Mouse (Mus musculus) midbrain, embryonic 15.5 days (tissue): ENCODE measurements around the gene Parp8. TPM values are rescaled to one million over a fixed set of nuclear protein-coding genes. Genes with fewer than 3 reads are reported as not detected.
A peak's percentile ranks its signal among the peaks of the same experiment; 100 is the strongest.
"Not testable (repeated sequence)": the region's sequence is repeated elsewhere in the genome, so short reads cannot be mapped to it uniquely, and the experiment has no call there.

Experiments
- ATAC-seq: fragments of 200-750 bp; cut with Nextera tagmentation; replicated peaks from 2 replicates; pipeline ENCODE4 v1.8.0; 2017; ENCODE audit warnings: moderate TSS enrichment
- H3K27ac ChIP-seq: fragments of 300-500 bp; sonication (generic); 2 replicates; pipeline ENCODE4 v1.5.1; 2015; ENCODE audit warnings: mild to moderate bottlenecking, inconsistent platforms
- H3K27me3 ChIP-seq: fragments of 300-500 bp; sonication (generic); replicated peaks from 2 replicates; pipeline ENCODE4 v1.6.1; 2015; ENCODE audit warnings: inconsistent platforms
- H3K36me3 ChIP-seq: fragments of 300-500 bp; sonication (generic); replicated peaks from 2 replicates; pipeline ENCODE4 v1.6.1; 2015; ENCODE audit warnings: inconsistent platforms
- H3K4me1 ChIP-seq: fragments of 300-500 bp; sonication (generic); 2 replicates; pipeline ENCODE4 v1.6.1; 2015; ENCODE audit warnings: inconsistent platforms
- H3K4me2 ChIP-seq: fragments of 300-500 bp; sonication (generic); 2 replicates; pipeline ENCODE4 v1.6.1; 2015; ENCODE audit warnings: inconsistent platforms, mild to moderate bottlenecking, moderate library complexity
- H3K4me3 ChIP-seq: fragments of 300-500 bp; sonication (generic); 2 replicates; pipeline ENCODE4 v1.5.1; 2015; ENCODE audit warnings: mild to moderate bottlenecking, inconsistent platforms
- H3K9ac ChIP-seq: fragments of 300-500 bp; sonication (generic); 2 replicates; pipeline ENCODE4 v1.6.1; 2015; ENCODE audit warnings: mild to moderate bottlenecking, inconsistent platforms
- H3K9me3 ChIP-seq: fragments of 300-500 bp; sonication (generic); 2 replicates; pipeline ENCODE4 v1.6.1; 2016; ENCODE audit warnings: inconsistent platforms
- WGBS: fragments of 180-500 bp; shearing (Covaris S2); methylation state at CpG from one replicate; pipeline ENCODE4 v1.1.7; 2015; ENCODE audit warnings: mixed read lengths; 5-methylcytosine and 5-hydroxymethylcytosine counted together
- polyA plus RNA-seq: library from polyadenylated mRNA; unstranded; fragments of >200 nt; fragmentation: Nextera tagmentation; extraction: Ambion mirVana; gene quantifications from 2 replicates; pipeline ENCODE4 v1.2.1, GENCODE M21; 2015

The Parp8 gene
- polyA plus RNA-seq, 1 experiment from 2014 or later: 32.2 TPM

GRCm38 (mm10) chr13:116947611-116948298 is 77.6 kb downstream of the Parp8 start:
- Histone ChIP-seq H3K9ac (no peak overlapping the region), H3K9me3 (no peaks in the 10 kb centered on the region), H3K4me1 (no peaks in the 10 kb centered on the region), H3K4me2 (no peak overlapping the region), H3K4me3 (no peak overlapping the region), H3K27me3 (no peaks in the 10 kb centered on the region), H3K27ac (no peak overlapping the region), H3K36me3 (no peaks in the 10 kb centered on the region)
- WGBS: 66% methylated on average over 9 of the region's 9 CpGs
- ATAC-seq: no peak

GRCm38 (mm10) chr13:116946566-116946965 is 78.8 kb downstream of the Parp8 start:
- H3K27me3 ChIP-seq: no peaks in the 10 kb centered on the region
- no peak overlapping the region for H3K27ac ChIP-seq
- peaks cover 3% of the 10 kb centered on the region for H3K4me1 ChIP-seq
- no peaks in the 10 kb centered on the region for H3K36me3 ChIP-seq
- ATAC-seq: no peak
- no peak overlapping the region for H3K4me3 ChIP-seq
- WGBS: 81% methylated on average over 4 of the region's 4 CpGs
- H3K9me3 ChIP-seq: no peaks in the 10 kb centered on the region
- no peak overlapping the region for H3K4me2 ChIP-seq
- no peak overlapping the region for H3K9ac ChIP-seq

GRCm38 (mm10) chr13:116941280-116942015 is 83.9 kb downstream of the Parp8 start:
- 48% methylated on average over 13 of the region's 13 CpGs for WGBS

GRCm38 (mm10) chr13:116940761-116941160 is 84.6 kb downstream of the Parp8 start:
- no peak overlapping the region for H3K4me2 ChIP-seq
- WGBS: 59% methylated on average over 7 of the region's 7 CpGs
- H3K27me3 ChIP-seq: no peaks in the 10 kb centered on the region
- no peak overlapping the region for H3K4me3 ChIP-seq
- H3K36me3 ChIP-seq: no peaks in the 10 kb centered on the region
- ATAC-seq: no peak
- H3K9ac ChIP-seq: no peak overlapping the region
- H3K4me1 ChIP-seq: peaks cover 8% of the 10 kb centered on the region
- H3K9me3 ChIP-seq: no peaks in the 10 kb centered on the region
- no peak overlapping the region for H3K27ac ChIP-seq

More at GRCm38 (mm10) chr13:116941280-116942015, 83.9 kb downstream of the Parp8 start:
- no peak overlapping the region for H3K9ac ChIP-seq
- H3K27me3 ChIP-seq: no peaks in the 10 kb centered on the region
- H3K4me3 ChIP-seq: no peak overlapping the region
- no peaks in the 10 kb centered on the region for H3K36me3 ChIP-seq
- H3K27ac ChIP-seq: no peak overlapping the region
- H3K4me2 ChIP-seq: no peak overlapping the region
- peaks cover 8% of the 10 kb centered on the region for H3K4me1 ChIP-seq
- no peaks in the 10 kb centered on the region for H3K9me3 ChIP-seq
- peak; percentile 37; the same call in 1 of the 2 replicates for ATAC-seq

- H3K27ac ChIP-seq, H3K4me2 ChIP-seq, H3K36me3 ChIP-seq, ATAC-seq, H3K9me3 ChIP-seq, H3K4me3 ChIP-seq, H3K9ac ChIP-seq, H3K27me3 ChIP-seq, H3K4me1 ChIP-seq: not testable (repeated sequence)
- WGBS: 95% methylated on average over 3 of the region's 3 CpGs
Observed at GRCm38 (mm10) chr13:116937019-116937418, 88.3 kb downstream of the Parp8 start.

GRCm38 (mm10) chr13:116917387-116917930 is 107.9 kb downstream of the Parp8 start:
- Histone ChIP-seq H3K4me1 (no peaks in the 10 kb centered on the region), H3K4me2 (no peak overlapping the region), H3K27me3 (no peaks in the 10 kb centered on the region), H3K9ac (no peak overlapping the region), H3K36me3 (no peaks in the 10 kb centered on the region), H3K9me3 (no peaks in the 10 kb centered on the region), H3K4me3 (no peak overlapping the region), H3K27ac (no peak overlapping the region)
- WGBS: 64% methylated on average over 6 of the region's 6 CpGs
- ATAC-seq: no peak

- no peak for ATAC-seq
- H3K9ac ChIP-seq: no peak overlapping the region
- no peak overlapping the region for H3K4me3 ChIP-seq
- H3K27me3 ChIP-seq: no peaks in the 10 kb centered on the region
- no peak overlapping the region for H3K27ac ChIP-seq
- no peak overlapping the region for H3K4me2 ChIP-seq
- H3K36me3 ChIP-seq: no peaks in the 10 kb centered on the region
- 90% methylated on average over 3 of the region's 3 CpGs for WGBS
- H3K9me3 ChIP-seq: no peaks in the 10 kb centered on the region
- H3K4me1 ChIP-seq: no peaks in the 10 kb centered on the region
Observed at GRCm38 (mm10) chr13:116908284-116908683, 117.1 kb downstream of the Parp8 start.

- no peak for ATAC-seq
- H3K27ac ChIP-seq: no peak overlapping the region
- WGBS: 67% methylated on average over 5 of the region's 5 CpGs
- H3K27me3 ChIP-seq: no peaks in the 10 kb centered on the region
- H3K4me2 ChIP-seq: no peak overlapping the region
- no peaks in the 10 kb centered on the region for H3K36me3 ChIP-seq
- H3K4me3 ChIP-seq: no peak overlapping the region
- H3K4me1 ChIP-seq: no peaks in the 10 kb centered on the region
- H3K9ac ChIP-seq: no peak overlapping the region
- no peaks in the 10 kb centered on the region for H3K9me3 ChIP-seq
Observed at GRCm38 (mm10) chr13:116903394-116903793, 121.9 kb downstream of the Parp8 start.

GRCm38 (mm10) chr13:116898395-116898794 is 126.9 kb downstream of the Parp8 start:
- Histone ChIP-seq H3K4me3 (no peak overlapping the region), H3K9me3 (no peaks in the 10 kb centered on the region), H3K27ac (no peak overlapping the region), H3K4me1 (no peaks in the 10 kb centered on the region), H3K9ac (no peak overlapping the region), H3K27me3 (no peaks in the 10 kb centered on the region), H3K4me2 (no peak overlapping the region), H3K36me3 (peaks cover 7% of the 10 kb centered on the region; the same call in 1 of the 2 replicates)
- WGBS: 91% methylated on average over 5 of the region's 5 CpGs
- no peak for ATAC-seq

GRCm38 (mm10) chr13:116897711-116898110 is 127.6 kb downstream of the Parp8 start:
- ATAC-seq: no peak
- Histone ChIP-seq H3K36me3 (peaks cover 7% of the 10 kb centered on the region; the same call in 1 of the 2 replicates), H3K4me3 (no peak overlapping the region), H3K9me3 (no peaks in the 10 kb centered on the region), H3K9ac (no peak overlapping the region), H3K4me1 (no peaks in the 10 kb centered on the region), H3K4me2 (no peak overlapping the region), H3K27me3 (no peaks in the 10 kb centered on the region), H3K27ac (no peak overlapping the region)
- WGBS: 95% methylated on average over 1 of the region's 1 CpGs

GRCm38 (mm10) chr13:116884422-116884942 is 140.9 kb downstream of the Parp8 start:
- Histone ChIP-seq H3K4me3 (no peak overlapping the region), H3K27me3 (no peaks in the 10 kb centered on the region), H3K36me3 (no peaks in the 10 kb centered on the region), H3K27ac (no peak overlapping the region), H3K4me1 (no peaks in the 10 kb centered on the region), H3K4me2 (no peak overlapping the region), H3K9me3 (no peaks in the 10 kb centered on the region), H3K9ac (no peak overlapping the region)
- ATAC-seq: no peak
- 90% methylated on average over 9 of the region's 9 CpGs for WGBS

GRCm38 (mm10) chr13:116882226-116882625 is 143.1 kb downstream of the Parp8 start:
- no peaks in the 10 kb centered on the region for H3K9me3 ChIP-seq
- H3K27ac ChIP-seq: no peak overlapping the region
- H3K4me2 ChIP-seq: no peak overlapping the region
- H3K4me3 ChIP-seq: no peak overlapping the region
- ATAC-seq: no peak
- 90% methylated on average over 7 of the region's 7 CpGs for WGBS
- no peaks in the 10 kb centered on the region for H3K4me1 ChIP-seq
- H3K27me3 ChIP-seq: no peaks in the 10 kb centered on the region
- no peak overlapping the region for H3K9ac ChIP-seq
- H3K36me3 ChIP-seq: no peaks in the 10 kb centered on the region
